Mouse (Mus musculus) midbrain, embryonic 13.5 days (tissue): Measurements from ENCODE around the gene Chd6. TPM values are rescaled to one million over a fixed set of nuclear protein-coding genes. Genes with fewer than 3 reads are reported as not detected.

Source experiments
- ATAC-seq: fragments of 200-750 bp; cut with Nextera tagmentation; 2 replicates; pipeline ENCODE4 v1.8.0; 2017; ENCODE audit warnings: mild to moderate bottlenecking, moderate TSS enrichment, moderate library complexity
- H3K27ac ChIP-seq: fragments of 300-500 bp; sonication (generic); 2 replicates; pipeline ENCODE4 v1.5.1; 2015; ENCODE audit warnings: inconsistent platforms, mild to moderate bottlenecking, moderate library complexity
- H3K27me3 ChIP-seq: fragments of 300-500 bp; sonication (generic); 2 replicates; pipeline ENCODE4 v1.6.1; 2015; ENCODE audit warnings: mild to moderate bottlenecking, inconsistent platforms
- H3K36me3 ChIP-seq: fragments of 300-500 bp; sonication (generic); 2 replicates; pipeline ENCODE4 v1.6.1; 2015; ENCODE audit warnings: mild to moderate bottlenecking, inconsistent platforms
- H3K4me1 ChIP-seq: fragments of 300-500 bp; sonication (generic); replicated peaks from 2 replicates; pipeline ENCODE4 v1.6.1; 2015; ENCODE audit warnings: inconsistent platforms
- H3K4me2 ChIP-seq: fragments of 300-500 bp; sonication (generic); replicated peaks from 2 replicates; pipeline ENCODE4 v1.6.1; 2015; ENCODE audit warnings: moderate library complexity, mild to moderate bottlenecking, inconsistent platforms
- H3K4me3 ChIP-seq: fragments of 300-500 bp; sonication (generic); replicated peaks from 2 replicates; pipeline ENCODE4 v1.5.1; 2015; ENCODE audit warnings: mild to moderate bottlenecking, inconsistent platforms
- H3K9ac ChIP-seq: fragments of 300-500 bp; sonication (generic); replicated peaks from 2 replicates; pipeline ENCODE4 v1.6.1; 2015; ENCODE audit warnings: mild to moderate bottlenecking, inconsistent platforms
- H3K9me3 ChIP-seq: fragments of 300-500 bp; sonication (generic); 2 replicates; pipeline ENCODE4 v1.6.1; 2016; ENCODE audit warnings: mild to moderate bottlenecking, inconsistent platforms
- WGBS: fragments of 180-500 bp; shearing (Covaris S2); methylation state at CpG from one replicate; pipeline ENCODE4 v1.1.7; 2015; 5-methylcytosine and 5-hydroxymethylcytosine counted together
- polyA plus RNA-seq: library from polyadenylated mRNA; unstranded; fragments of >200 nt; fragmentation: Nextera tagmentation; extraction: Ambion mirVana; gene quantifications from 2 replicates; pipeline ENCODE4 v1.2.1, GENCODE M21; 2015

The Chd6 gene
- polyA plus RNA-seq, 1 experiment from 2014 or later, result 42.6 TPM

GRCm38 (mm10) chr2:161012577-161013251 is 96.2 kb downstream of the Chd6 start:
- ATAC-seq, result no peak
- WGBS, result 93% methylated on average over 16 of the region's 16 CpGs
- no peak overlapping the region for H3K4me3 ChIP-seq
- H3K36me3 ChIP-seq, result peaks cover 88% of the 10 kb centered on the region
- no peak overlapping the region for H3K9ac ChIP-seq
- H3K4me1 ChIP-seq, result no peaks in the 10 kb centered on the region
- H3K27ac ChIP-seq, result no peak overlapping the region
- no peak overlapping the region for H3K4me2 ChIP-seq
- H3K27me3 ChIP-seq, result no peaks in the 10 kb centered on the region
- H3K9me3 ChIP-seq, result no peaks in the 10 kb centered on the region

GRCm38 (mm10) chr2:161004338-161004737 is 104.5 kb downstream of the Chd6 start:
- 91% methylated on average over 3 of the region's 3 CpGs for WGBS
- H3K4me1 ChIP-seq, result no peaks in the 10 kb centered on the region
- no peaks in the 10 kb centered on the region for H3K9me3 ChIP-seq
- no peak overlapping the region for H3K27ac ChIP-seq
- H3K4me3 ChIP-seq, result no peak overlapping the region
- no peak overlapping the region for H3K9ac ChIP-seq
- no peak for ATAC-seq
- no peaks in the 10 kb centered on the region for H3K27me3 ChIP-seq
- H3K36me3 ChIP-seq, result peaks cover 48% of the 10 kb centered on the region
- H3K4me2 ChIP-seq, result no peak overlapping the region

GRCm38 (mm10) chr2:160996987-160997763 is 111.7 kb downstream of the Chd6 start:
- Histone ChIP-seq H3K4me2 (no peak overlapping the region), H3K36me3 (peaks cover 24% of the 10 kb centered on the region), H3K27me3 (no peaks in the 10 kb centered on the region), H3K9ac (no peak overlapping the region), H3K27ac (no peak overlapping the region), H3K4me1 (no peaks in the 10 kb centered on the region), H3K4me3 (no peak overlapping the region), H3K9me3 (no peaks in the 10 kb centered on the region)
- ATAC-seq, result no peak
- WGBS, result 93% methylated on average over 6 of the region's 6 CpGs

GRCm38 (mm10) chr2:160994181-160994580 is 114.7 kb downstream of the Chd6 start:
- no peaks in the 10 kb centered on the region for H3K27me3 ChIP-seq
- no peak for ATAC-seq
- no peak overlapping the region for H3K4me3 ChIP-seq
- H3K36me3 ChIP-seq, result peaks cover 47% of the 10 kb centered on the region
- no peak overlapping the region for H3K4me2 ChIP-seq
- H3K27ac ChIP-seq, result no peak overlapping the region
- WGBS, result 74% methylated on average over 1 of the region's 1 CpGs
- H3K9ac ChIP-seq, result no peak overlapping the region
- no peaks in the 10 kb centered on the region for H3K9me3 ChIP-seq
- no peaks in the 10 kb centered on the region for H3K4me1 ChIP-seq

GRCm38 (mm10) chr2:160992465-160992864 is 116.4 kb downstream of the Chd6 start:
- WGBS, result 96% methylated on average over 3 of the region's 3 CpGs
- peaks cover 60% of the 10 kb centered on the region for H3K36me3 ChIP-seq
- H3K4me3 ChIP-seq, result no peak overlapping the region
- H3K27ac ChIP-seq, result no peak overlapping the region
- no peaks in the 10 kb centered on the region for H3K4me1 ChIP-seq
- no peaks in the 10 kb centered on the region for H3K27me3 ChIP-seq
- H3K9me3 ChIP-seq, result no peaks in the 10 kb centered on the region
- H3K4me2 ChIP-seq, result no peak overlapping the region
- ATAC-seq, result no peak
- no peak overlapping the region for H3K9ac ChIP-seq

- no peak overlapping the region for H3K9ac ChIP-seq
- 91% methylated on average over 6 of the region's 6 CpGs for WGBS
These were observed 118.4 kb downstream of the Chd6 start for GRCm38 (mm10) chr2:160990339-160991070.

GRCm38 (mm10) chr2:160987503-160987902 is 121.4 kb downstream of the Chd6 start:
- Histone ChIP-seq H3K27ac (no peak overlapping the region), H3K4me2 (no peak overlapping the region), H3K4me1 (no peaks in the 10 kb centered on the region), H3K9ac (no peak overlapping the region), H3K4me3 (no peak overlapping the region), H3K27me3 (no peaks in the 10 kb centered on the region), H3K36me3 (peaks cover 86% of the 10 kb centered on the region), H3K9me3 (no peaks in the 10 kb centered on the region)
- no peak for ATAC-seq

More at GRCm38 (mm10) chr2:160990339-160991070, 118.4 kb downstream of the Chd6 start:
- Histone ChIP-seq H3K4me2 (no peak overlapping the region), H3K4me1 (no peaks in the 10 kb centered on the region), H3K4me3 (no peak overlapping the region), H3K27me3 (no peaks in the 10 kb centered on the region), H3K36me3 (peaks cover 63% of the 10 kb centered on the region), H3K27ac (no peak overlapping the region), H3K9me3 (no peaks in the 10 kb centered on the region)
- no peak for ATAC-seq

- Histone ChIP-seq H3K4me2 (no peak overlapping the region), H3K9ac (no peak overlapping the region), H3K27ac (no peak overlapping the region), H3K4me3 (no peak overlapping the region), H3K4me1 (no peaks in the 10 kb centered on the region), H3K27me3 (no peaks in the 10 kb centered on the region), H3K9me3 (no peaks in the 10 kb centered on the region), H3K36me3 (peaks cover 88% of the 10 kb centered on the region)
- WGBS, result 94% methylated on average over 3 of the region's 3 CpGs
- no peak for ATAC-seq
These were observed 126.2 kb downstream of the Chd6 start for GRCm38 (mm10) chr2:160982636-160983035.

GRCm38 (mm10) chr2:160981791-160982190 is 127.1 kb downstream of the Chd6 start:
- WGBS, result 91% methylated on average over 6 of the region's 6 CpGs
- Histone ChIP-seq H3K9me3 (no peaks in the 10 kb centered on the region), H3K4me1 (no peaks in the 10 kb centered on the region), H3K4me2 (no peak overlapping the region), H3K27me3 (no peaks in the 10 kb centered on the region), H3K36me3 (peaks cover 88% of the 10 kb centered on the region), H3K9ac (no peak overlapping the region), H3K27ac (no peak overlapping the region), H3K4me3 (no peak overlapping the region)
- ATAC-seq, result no peak

GRCm38 (mm10) chr2:160978651-160979050 is 130.2 kb downstream of the Chd6 start:
- no peak for ATAC-seq
- Histone ChIP-seq H3K4me2 (no peak overlapping the region), H3K27ac (no peak overlapping the region), H3K27me3 (no peaks in the 10 kb centered on the region), H3K4me1 (no peaks in the 10 kb centered on the region), H3K4me3 (no peak overlapping the region), H3K36me3 (peaks cover 90% of the 10 kb centered on the region), H3K9ac (no peak overlapping the region), H3K9me3 (no peaks in the 10 kb centered on the region)
- WGBS, result 100% methylated on average over 1 of the region's 1 CpGs

GRCm38 (mm10) chr2:160977248-160977647 is 131.6 kb downstream of the Chd6 start:
- H3K4me2 ChIP-seq, result no peak overlapping the region
- 92% methylated on average over 1 of the region's 1 CpGs for WGBS
- H3K9ac ChIP-seq, result no peak overlapping the region
- no peak overlapping the region for H3K4me3 ChIP-seq
- H3K4me1 ChIP-seq, result peaks cover 5% of the 10 kb centered on the region; the same call in 1 of the 2 replicates
- H3K36me3 ChIP-seq, result peaks cover 87% of the 10 kb centered on the region
- no peak for ATAC-seq
- no peaks in the 10 kb centered on the region for H3K27me3 ChIP-seq
- no peak overlapping the region for H3K27ac ChIP-seq
- no peaks in the 10 kb centered on the region for H3K9me3 ChIP-seq

GRCm38 (mm10) chr2:160973648-160974215 is 135.1 kb downstream of the Chd6 start:
- no peaks in the 10 kb centered on the region for H3K9me3 ChIP-seq
- peaks cover 5% of the 10 kb centered on the region; the same call in 1 of the 2 replicates for H3K4me1 ChIP-seq
- H3K4me3 ChIP-seq, result no peak overlapping the region
- ATAC-seq, result no peak
- 90% methylated on average over 5 of the region's 5 CpGs for WGBS
- H3K27ac ChIP-seq, result no peak overlapping the region; the same call in 1 of the 2 replicates
- H3K9ac ChIP-seq, result no peak overlapping the region
- peaks cover 77% of the 10 kb centered on the region for H3K36me3 ChIP-seq
- H3K4me2 ChIP-seq, result no peak overlapping the region
- H3K27me3 ChIP-seq, result no peaks in the 10 kb centered on the region
